Mouse (Mus musculus) G1E-ER4 (cell line): ENCODE data around the gene Cpsf4. TPM values are rescaled to one million over a fixed set of nuclear protein-coding genes. Genes with fewer than 3 reads are reported as not detected.

ENCODE experiments used
- GATA1 ChIP-seq: IDR thresholded peaks from one replicate; pipeline ENCODE4 v1.8.0; 2012; ENCODE audit warnings: low read length, inconsistent platforms
- polyA plus RNA-seq: library from polyadenylated mRNA; stranded (reverse); fragments of >175 nt; gene quantifications from 2 replicates; pipeline ENCODE4 v1.2.3, GENCODE M21; 2012

Cpsf4 gene
- polyA plus RNA-seq, 1 experiment = 101 TPM

- TF ChIP-seq GATA1 = no peak
Observed at GRCm38 (mm10) chr5:145164710-145165109, 2.3 kb upstream of the Cpsf4 start.

GRCm38 (mm10) chr5:145165184-145165583 lies 1.8 kb upstream of the Cpsf4 start:
- TF ChIP-seq GATA1 = no peak

GRCm38 (mm10) chr5:145167306-145167661 lies 271 bp downstream of the Cpsf4 start:
- no peak for TF ChIP-seq GATA1

GRCm38 (mm10) chr5:145178461-145178980 lies 11.5 kb downstream of the Cpsf4 start:
- no peak for TF ChIP-seq GATA1

- TF ChIP-seq GATA1 = no peak
Observed at GRCm38 (mm10) chr5:145185244-145185643, 18.2 kb downstream of the Cpsf4 start.

GRCm38 (mm10) chr5:145189416-145189815 lies 22.4 kb downstream of the Cpsf4 start:
- no peak for TF ChIP-seq GATA1

- no peak for TF ChIP-seq GATA1
Observed at GRCm38 (mm10) chr5:145190373-145190772, 23.4 kb downstream of the Cpsf4 start.

GRCm38 (mm10) chr5:145190875-145191798 lies 24.1 kb downstream of the Cpsf4 start:
- no peak for TF ChIP-seq GATA1

- TF ChIP-seq GATA1 = no peak
Observed at GRCm38 (mm10) chr5:145191962-145192361, 24.9 kb downstream of the Cpsf4 start, which contains the start of gene Atp5j2. TSS of gene Atp5j2 (minus strand) at chr5:145192062.

- TF ChIP-seq GATA1 = no peak
Observed at GRCm38 (mm10) chr5:145200387-145200786, 33.4 kb downstream of the Cpsf4 start.

- TF ChIP-seq GATA1 = no peak
Observed at GRCm38 (mm10) chr5:145201321-145201991, 34.4 kb downstream of the Cpsf4 start, which contains the start of gene Zkscan14. TSS of gene Zkscan14 (minus strand) at chr5:145201868.

GRCm38 (mm10) chr5:145202446-145202845 lies 35.4 kb downstream of the Cpsf4 start:
- TF ChIP-seq GATA1 = no peak

- no peak for TF ChIP-seq GATA1
Observed at GRCm38 (mm10) chr5:145203936-145204691, 37.1 kb downstream of the Cpsf4 start, which contains the start of gene Zkscan5. TSS of gene Zkscan5 (plus strand) at chr5:145204562.

GRCm38 (mm10) chr5:145205041-145205440 lies 38.0 kb downstream of the Cpsf4 start:
- TF ChIP-seq GATA1 = no peak

- no peak for TF ChIP-seq GATA1
Observed at GRCm38 (mm10) chr5:145207385-145207784, 40.4 kb downstream of the Cpsf4 start.
